Mouse (Mus musculus) embryonic facial prominence, embryonic 12.5 days (tissue): ENCODE data around the gene Scarf1. TPM values are rescaled to one million over a fixed set of nuclear protein-coding genes. Genes with fewer than 3 reads are reported as not detected.

Experiments
- ATAC-seq: fragments of 200-750 bp; cut with Nextera tagmentation; 2 replicates; pipeline ENCODE4 v1.8.0; 2017; ENCODE audit not compliant: insufficient number of reproducible peaks, insufficient read depth, low FRiP score, low TSS enrichment
- H3K27ac ChIP-seq: fragments of 300-500 bp; sonication (generic); 2 replicates; pipeline ENCODE4 v1.5.1; 2016; ENCODE audit warnings: mild to moderate bottlenecking
- H3K27me3 ChIP-seq: fragments of 300-500 bp; sonication (generic); 2 replicates; pipeline ENCODE4 v1.6.1; 2016; ENCODE audit warnings: mild to moderate bottlenecking, moderate library complexity
- H3K36me3 ChIP-seq: fragments of 300-500 bp; sonication (generic); 2 replicates; pipeline ENCODE4 v1.6.1; 2016; ENCODE audit warnings: mild to moderate bottlenecking
- H3K4me1 ChIP-seq: fragments of 300-500 bp; sonication (generic); 2 replicates; pipeline ENCODE4 v1.6.1; 2016
- H3K4me2 ChIP-seq: fragments of 300-500 bp; sonication (generic); replicated peaks from 2 replicates; pipeline ENCODE4 v1.6.1; 2016; ENCODE audit warnings: mild to moderate bottlenecking, moderate library complexity
- H3K4me3 ChIP-seq: fragments of 300-500 bp; sonication (generic); 2 replicates; pipeline ENCODE4 v1.5.1; 2016; ENCODE audit warnings: mild to moderate bottlenecking
- H3K9ac ChIP-seq: fragments of 300-500 bp; sonication (generic); 2 replicates; pipeline ENCODE4 v1.6.1; 2016; ENCODE audit warnings: mild to moderate bottlenecking, moderate library complexity
- H3K9me3 ChIP-seq: fragments of 300-500 bp; sonication (generic); 2 replicates; pipeline ENCODE4 v1.6.1; 2016; ENCODE audit warnings: mild to moderate bottlenecking, moderate library complexity
- WGBS: fragments of 180-500 bp; shearing (Covaris S2); methylation state at CpG from one replicate; pipeline ENCODE4 v1.1.7; 2016; 5-methylcytosine and 5-hydroxymethylcytosine counted together
- microRNA counts: library from miRNA; unstranded; fragments of <30 nt; microRNA quantifications from one replicate; lab custom pipeline; 2017
- microRNA-seq: library from miRNA; unstranded; fragments of <30 nt; microRNA quantifications from one replicate; pipeline ENCODE4, GENCODE M21; 2017
- polyA plus RNA-seq: library from polyadenylated mRNA; unstranded; fragments of >200 nt; fragmentation: Nextera tagmentation; extraction: Ambion mirVana; gene quantifications from 2 replicates; pipeline ENCODE4 v1.2.1, GENCODE M21; 2016

The Scarf1 gene
- polyA plus RNA-seq, 1 experiment from 2014 or later = 7.0 TPM

DNA sequence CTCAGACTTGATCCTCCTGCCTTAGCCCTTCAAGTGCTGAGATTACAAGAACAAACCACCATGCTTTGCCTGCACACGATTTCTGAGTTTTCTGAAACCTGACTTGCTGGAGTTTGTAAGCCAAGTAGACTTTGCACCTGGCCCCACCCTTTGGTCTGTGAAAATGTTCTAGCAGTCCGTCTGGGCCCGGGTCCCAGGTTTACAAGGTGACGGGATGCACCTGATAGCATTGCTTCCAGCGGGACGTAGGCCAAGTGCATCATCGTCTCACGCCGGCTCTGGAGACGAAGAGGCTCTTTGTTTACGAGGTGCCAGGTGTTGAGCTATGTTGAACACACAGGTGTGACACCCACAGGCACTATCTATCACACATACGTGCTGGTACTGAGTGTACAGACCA lies 55.6 kb downstream of the Scarf1 start:
- H3K27ac ChIP-seq = no peak overlapping the region
- no peaks in the 10 kb centered on the region for H3K9me3 ChIP-seq
- no peak for ATAC-seq
- WGBS = 92% methylated on average over 12 of the region's 12 CpGs
- no peak overlapping the region for H3K9ac ChIP-seq
- H3K4me1 ChIP-seq = peaks cover 19% of the 10 kb centered on the region
- H3K27me3 ChIP-seq = no peaks in the 10 kb centered on the region
- no peak overlapping the region for H3K4me3 ChIP-seq
- H3K4me2 ChIP-seq = no peak overlapping the region
- H3K36me3 ChIP-seq = no peaks in the 10 kb centered on the region

DNA sequence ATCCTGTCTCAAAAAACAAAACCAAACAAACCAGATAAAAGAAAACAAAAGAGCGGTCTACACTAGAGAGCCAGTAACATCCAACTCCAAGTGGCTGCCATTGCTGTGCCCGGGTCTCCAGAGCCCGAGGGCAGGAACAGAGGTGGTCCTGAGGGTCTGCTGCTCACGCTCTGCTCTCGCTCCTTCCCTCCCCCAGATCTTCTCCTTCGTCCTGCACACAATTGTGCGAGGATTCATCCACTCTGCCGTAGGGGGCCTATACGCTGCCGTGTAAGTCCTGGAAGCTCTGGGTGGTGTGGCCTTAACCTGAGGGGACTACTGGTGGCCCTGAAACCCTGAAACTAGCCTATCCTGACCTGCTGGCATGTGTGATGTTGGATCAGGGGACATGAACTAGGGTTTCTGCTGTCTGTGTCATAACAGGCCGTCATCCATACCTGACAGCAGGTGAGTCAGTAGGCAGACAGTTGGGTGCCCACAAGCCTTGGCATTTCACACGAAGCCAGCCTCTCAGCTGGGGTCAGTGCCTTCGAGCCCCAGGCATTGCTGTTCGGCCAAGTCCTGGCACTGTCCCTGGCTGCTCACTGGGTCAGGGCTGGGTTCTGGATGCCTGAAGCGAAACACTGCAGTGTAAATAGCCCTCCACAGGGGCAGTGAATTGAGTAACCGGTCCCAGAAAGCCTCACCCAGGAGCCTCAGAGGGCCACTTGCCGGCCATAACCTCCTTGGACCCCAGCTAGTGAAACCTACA lies 57.2 kb downstream of the Scarf1 start:
- H3K4me1 ChIP-seq = peaks cover 19% of the 10 kb centered on the region
- H3K36me3 ChIP-seq = no peaks in the 10 kb centered on the region
- H3K4me2 ChIP-seq = no peak overlapping the region
- 82% methylated on average over 17 of the region's 17 CpGs for WGBS
- H3K9me3 ChIP-seq = no peaks in the 10 kb centered on the region
- no peak overlapping the region for H3K9ac ChIP-seq
- no peaks in the 10 kb centered on the region for H3K27me3 ChIP-seq
- H3K4me3 ChIP-seq = no peak overlapping the region
- no peak overlapping the region for H3K27ac ChIP-seq
- no peak for ATAC-seq

- Histone ChIP-seq H3K4me2 (no peak overlapping the region), H3K4me3 (no peak overlapping the region), H3K9me3 (no peaks in the 10 kb centered on the region), H3K36me3 (no peaks in the 10 kb centered on the region), H3K27ac (no peak overlapping the region), H3K4me1 (peaks cover 19% of the 10 kb centered on the region), H3K9ac (0 out of 2 replicates have a peak overlapping the region, but pooled peaks have one; percentile 10), H3K27me3 (no peaks in the 10 kb centered on the region)
- 69% methylated on average over 12 of the region's 14 CpGs for WGBS
- no peak for ATAC-seq
Observed at GRCm38 (mm10) chr11:75571126-75571990, 58.0 kb downstream of the Scarf1 start.

- H3K27ac ChIP-seq = peak overlapping the region; percentile 75
- peaks cover 19% of the 10 kb centered on the region for H3K4me1 ChIP-seq
- no peaks in the 10 kb centered on the region for H3K36me3 ChIP-seq
- ATAC-seq = no peak
- H3K4me2 ChIP-seq = peak overlapping the region; percentile 29
- no peaks in the 10 kb centered on the region for H3K27me3 ChIP-seq
- peak overlapping the region; percentile 19 for H3K9ac ChIP-seq
- no peaks in the 10 kb centered on the region for H3K9me3 ChIP-seq
- WGBS = 19% methylated on average over 10 of the region's 10 CpGs
- H3K4me3 ChIP-seq = no peak overlapping the region
Observed at GRCm38 (mm10) chr11:75572301-75572791, 59.0 kb downstream of the Scarf1 start.

DNA sequence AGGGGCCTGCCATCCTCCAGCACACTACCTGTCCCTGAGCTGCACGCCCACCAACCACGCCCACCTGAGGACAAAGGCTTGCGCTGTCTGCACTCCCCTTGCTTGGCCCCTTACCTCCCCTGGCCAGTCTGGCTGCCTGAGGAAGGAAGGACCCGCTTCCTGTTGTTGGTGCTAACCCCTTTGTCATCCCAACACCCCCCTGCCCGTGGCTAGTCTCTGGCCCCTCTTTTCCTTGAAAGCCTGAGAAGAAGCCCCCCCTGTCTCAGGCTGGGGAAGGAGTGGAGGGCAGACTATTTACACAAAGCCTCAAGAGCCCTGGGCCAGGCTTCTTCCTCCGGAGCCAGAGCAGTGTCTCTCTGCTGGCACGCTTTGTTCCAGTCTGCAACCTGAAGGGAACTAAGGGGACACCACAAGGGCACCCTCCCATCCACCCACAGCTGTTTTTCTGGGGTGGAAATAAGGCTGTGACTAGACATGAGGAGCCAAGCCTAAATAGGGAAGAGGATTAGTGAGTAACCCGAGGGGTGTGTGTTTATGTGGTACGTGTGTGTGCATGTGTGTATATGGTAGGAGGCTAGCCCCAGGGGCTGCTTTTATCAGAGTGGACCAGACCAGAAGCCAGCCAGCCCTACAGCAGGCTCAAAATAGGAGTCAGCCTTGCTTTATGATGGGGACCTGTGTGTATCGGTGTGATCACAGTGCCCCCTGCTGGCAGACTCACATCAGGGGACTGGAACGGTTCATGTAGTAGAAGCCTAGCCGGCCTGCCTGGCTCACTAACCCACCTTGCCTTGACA lies 59.7 kb downstream of the Scarf1 start:
- Histone ChIP-seq H3K9me3 (no peaks in the 10 kb centered on the region), H3K27me3 (no peaks in the 10 kb centered on the region), H3K4me3 (no peak overlapping the region), H3K27ac (peak overlapping the region; percentile 75), H3K4me1 (peaks cover 19% of the 10 kb centered on the region), H3K4me2 (peak overlapping the region; percentile 29), H3K9ac (peak overlapping the region; percentile 19), H3K36me3 (no peaks in the 10 kb centered on the region)
- peak; percentile 84 for ATAC-seq
- WGBS = 4% methylated on average over 12 of the region's 12 CpGs

- 83% methylated on average over 5 of the region's 5 CpGs for WGBS
- ATAC-seq = no peak
- no peak overlapping the region for H3K4me2 ChIP-seq
Observed at GRCm38 (mm10) chr11:75574378-75575123, 61.2 kb downstream of the Scarf1 start.

DNA sequence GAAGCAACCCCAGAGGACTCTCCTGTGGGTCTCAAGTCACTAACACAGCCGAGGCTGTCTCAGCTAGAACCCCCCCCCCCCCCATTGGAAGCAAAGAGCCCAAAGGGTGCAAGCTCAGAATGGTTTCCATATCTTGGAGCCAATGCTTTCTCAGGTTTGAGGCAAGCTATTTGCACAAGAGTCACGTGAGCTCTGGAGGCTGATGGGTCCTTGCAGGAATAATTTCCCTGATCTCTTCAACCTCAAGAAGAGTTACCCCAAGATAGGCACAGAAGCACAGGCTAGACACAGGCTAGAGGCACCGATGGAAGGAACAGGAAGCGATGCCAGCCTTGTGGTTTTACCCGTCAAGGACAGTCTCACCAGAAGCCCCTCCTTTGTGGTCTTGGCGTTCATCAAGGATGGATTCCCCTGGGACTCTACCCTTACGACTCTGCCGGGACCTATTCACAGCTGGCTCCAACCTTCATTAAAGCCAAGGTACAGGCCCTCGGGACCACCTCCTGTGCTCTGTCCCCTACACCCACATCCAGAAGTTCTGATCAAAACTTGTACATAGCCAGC lies 62.3 kb downstream of the Scarf1 start:
- ATAC-seq = no peak
- Histone ChIP-seq H3K4me1 (peaks cover 19% of the 10 kb centered on the region), H3K27ac (no peak overlapping the region), H3K27me3 (no peaks in the 10 kb centered on the region), H3K9me3 (no peaks in the 10 kb centered on the region), H3K9ac (no peak overlapping the region), H3K36me3 (no peaks in the 10 kb centered on the region), H3K4me3 (no peak overlapping the region), H3K4me2 (no peak overlapping the region)
- 75% methylated on average over 9 of the region's 9 CpGs for WGBS

More at GRCm38 (mm10) chr11:75574378-75575123, 61.2 kb downstream of the Scarf1 start:
- Histone ChIP-seq H3K9me3 (no peaks in the 10 kb centered on the region), H3K27me3 (no peaks in the 10 kb centered on the region), H3K4me1 (peaks cover 19% of the 10 kb centered on the region), H3K36me3 (no peaks in the 10 kb centered on the region), H3K9ac (no peak overlapping the region), H3K27ac (no peak overlapping the region), H3K4me3 (no peak overlapping the region)

MicroRNAs within 50 kb of the gene (microRNA counts, 519-probe panel; counts per million panel counts)
- 5,217 counts per million, percentile 88 among the panel's probes with 10 or more counts for microRNA mmu-miR-22 (lab: Ali Mortazavi, UCI)

Small RNA genes lying within 50 kb of the gene (microRNA-seq; reads per million reads assigned to microRNA genes)
- 3,011 reads per million, percentile 85 among the genes with 10 or more reads in this experiment for gene Mir22
- gene Mir3971 = not detected

Other genes starting within 250 kb of the Scarf1 start
- 138 and 143 TPM in 2 replicates for gene Rpa1, start 165.2 kb upstream of the Scarf1 start, polyA plus RNA-seq
- gene Smyd4, start 165.1 kb upstream of the Scarf1 start, polyA plus RNA-seq = 18.5 and 21.4 TPM in 2 replicates
- gene Serpinf1, start 90.8 kb upstream of the Scarf1 start, polyA plus RNA-seq = 224 and 237 TPM in 2 replicates
- 0.08 and 0.14 TPM in 2 replicates for gene Serpinf2, start 73.9 kb upstream of the Scarf1 start, polyA plus RNA-seq
- gene Wdr81, start 58.8 kb upstream of the Scarf1 start, polyA plus RNA-seq = 7.0 and 7.1 TPM in 2 replicates
- 26.6 and 28.7 TPM in 2 replicates for gene Tlcd2, start 51.8 kb upstream of the Scarf1 start, polyA plus RNA-seq
- 74.2 and 76.5 TPM in 2 replicates for gene Prpf8, start 26.7 kb upstream of the Scarf1 start, polyA plus RNA-seq
- gene Rilp, start 3.4 kb upstream of the Scarf1 start, polyA plus RNA-seq = 0.31 and 0.75 TPM in 2 replicates
- gene Slc43a2, start 18.2 kb downstream of the Scarf1 start, polyA plus RNA-seq = 6.3 and 7.4 TPM in 2 replicates
- 96.0 TPM in 2 replicates for gene Pitpna, start 74.6 kb downstream of the Scarf1 start, polyA plus RNA-seq
- 19.8 and 20.8 TPM in 2 replicates for gene Inpp5k, start 117.4 kb downstream of the Scarf1 start, polyA plus RNA-seq
- gene Myo1c, start 137.0 kb downstream of the Scarf1 start, polyA plus RNA-seq = 28.0 and 31.0 TPM in 2 replicates
- gene Crk, start 165.7 kb downstream of the Scarf1 start, polyA plus RNA-seq = 135 and 142 TPM in 2 replicates
- gene Ywhae, start 219.3 kb downstream of the Scarf1 start, polyA plus RNA-seq = 1,049 and 1,107 TPM in 2 replicates